Mouse (Mus musculus): ENCODE measurements around the gene Atg9a.
"Not testable (repeated sequence)": the region's sequence is repeated elsewhere in the genome, so short reads cannot be mapped to it uniquely, and the experiment has no call there.

The Atg9a gene

GRCm38 (mm10) chr1:75191622-75192402 lies at the start of gene Atg9a, which contains the start of gene Ankzf1:
TSS of gene Atg9a (minus strand) at chr1:75192196.
TSS of gene Ankzf1 (plus strand) at chr1:75192151.
- peak; percentile 92 for DNase-seq

- DNase-seq, result no peak
These were observed 47.6 kb upstream of the Atg9a start for GRCm38 (mm10) chr1:75239591-75239990.

GRCm38 (mm10) chr1:75236117-75237050 lies 44.4 kb upstream of the Atg9a start, which contains the start of gene Dnajb2:
TSS of gene Dnajb2 (plus strand) at chr1:75236406.
- peak; percentile 87 for DNase-seq

GRCm38 (mm10) chr1:75234606-75235005 lies 42.6 kb upstream of the Atg9a start:
- peak; percentile 65 for DNase-seq

GRCm38 (mm10) chr1:75232489-75232888 lies 40.5 kb upstream of the Atg9a start:
- not testable (repeated sequence) for DNase-seq

GRCm38 (mm10) chr1:75231664-75232152 lies 39.7 kb upstream of the Atg9a start, which contains the start of gene A630095N17Rik:
TSS of gene A630095N17Rik (minus strand) at chr1:75232102.
- no peak for DNase-seq

GRCm38 (mm10) chr1:75231224-75231623 lies 39.2 kb upstream of the Atg9a start:
- no peak for DNase-seq

GRCm38 (mm10) chr1:75230335-75230994 lies 38.5 kb upstream of the Atg9a start:
- DNase-seq, result no peak

- no peak for DNase-seq
These were observed 37.2 kb upstream of the Atg9a start for GRCm38 (mm10) chr1:75229158-75229557.

GRCm38 (mm10) chr1:75227653-75228052 lies 35.7 kb upstream of the Atg9a start:
- no peak for DNase-seq

- DNase-seq, result no peak
These were observed 34.1 kb upstream of the Atg9a start for GRCm38 (mm10) chr1:75226138-75226537.

GRCm38 (mm10) chr1:75225473-75225872 lies 33.5 kb upstream of the Atg9a start:
- no peak for DNase-seq

- no peak for DNase-seq
These were observed 31.5 kb upstream of the Atg9a start for GRCm38 (mm10) chr1:75223532-75223931.

GRCm38 (mm10) chr1:75222926-75223325 lies 30.9 kb upstream of the Atg9a start:
- DNase-seq, result no peak

GRCm38 (mm10) chr1:75221538-75221937 lies 29.5 kb upstream of the Atg9a start:
- DNase-seq, result no peak

- DNase-seq, result peak; percentile 23
These were observed 27.5 kb upstream of the Atg9a start, which contains the start of gene Tuba4a for GRCm38 (mm10) chr1:75219531-75219930. TSS of gene Tuba4a (minus strand) at chr1:75219865.

GRCm38 (mm10) chr1:75219078-75219477 lies 27.1 kb upstream of the Atg9a start:
- DNase-seq, result peak; percentile 91

- peak; percentile 52 for DNase-seq
These were observed 26.4 kb upstream of the Atg9a start for GRCm38 (mm10) chr1:75218227-75219001.

GRCm38 (mm10) chr1:75217893-75218226 lies 25.9 kb upstream of the Atg9a start:
- no peak for DNase-seq

GRCm38 (mm10) chr1:75216797-75217585 lies 25.0 kb upstream of the Atg9a start:
- no peak for DNase-seq

GRCm38 (mm10) chr1:75215785-75216184 lies 23.8 kb upstream of the Atg9a start:
- no peak for DNase-seq
